Mouse (Mus musculus) kidney, embryonic 14.5 days (tissue): ENCODE results near the gene Yif1a. TPM values are rescaled to one million over a fixed set of nuclear protein-coding genes. Genes with fewer than 3 reads are reported as not detected.
A peak's percentile ranks its signal among the peaks of the same experiment; 100 is the strongest.

Experiments
- ATAC-seq: fragments of 200-750 bp; cut with Nextera tagmentation; 2 replicates; pipeline ENCODE4 v1.8.0; 2017; ENCODE audit warnings: moderate number of reproducible peaks, mild to moderate bottlenecking, moderate TSS enrichment, moderate library complexity; ENCODE audit not compliant: low FRiP score, low TSS enrichment
- H3K27ac ChIP-seq: fragments of 300-500 bp; sonication (generic); 2 replicates; pipeline ENCODE4 v1.5.1; 2014; ENCODE audit warnings: low read depth, mild to moderate bottlenecking, low read length, moderate library complexity, mixed read lengths
- H3K27me3 ChIP-seq: fragments of 300-500 bp; sonication (generic); 2 replicates; pipeline ENCODE4 v1.6.1; 2014; ENCODE audit warnings: mild to moderate bottlenecking, low read length; ENCODE audit not compliant: control insufficient read depth, insufficient read depth
- H3K36me3 ChIP-seq: fragments of 300-500 bp; sonication (generic); 2 replicates; pipeline ENCODE4 v1.6.1; 2014; ENCODE audit warnings: low read length, mixed read lengths; ENCODE audit not compliant: control insufficient read depth, insufficient read depth
- H3K4me1 ChIP-seq: fragments of 300-500 bp; sonication (generic); 2 replicates; pipeline ENCODE4 v1.6.1; 2014; ENCODE audit warnings: low read length, mixed read lengths; ENCODE audit not compliant: control insufficient read depth, insufficient read depth
- H3K4me2 ChIP-seq: fragments of 300-500 bp; sonication (generic); replicated peaks from 2 replicates; pipeline ENCODE4 v1.6.1; 2014; ENCODE audit warnings: low read depth, mild to moderate bottlenecking, low read length
- H3K4me3 ChIP-seq: fragments of 300-500 bp; sonication (generic); 2 replicates; pipeline ENCODE4 v1.5.1; 2014; ENCODE audit warnings: mild to moderate bottlenecking, low read length
- H3K9ac ChIP-seq: fragments of 300-500 bp; sonication (generic); 2 replicates; pipeline ENCODE4 v1.6.1; 2014; ENCODE audit warnings: low read depth, mild to moderate bottlenecking, low read length, moderate library complexity
- H3K9me3 ChIP-seq: fragments of 300-500 bp; sonication (generic); 2 replicates; pipeline ENCODE4 v1.6.1; 2016; ENCODE audit warnings: low read length; ENCODE audit not compliant: control insufficient read depth
- WGBS: fragments of 180-500 bp; shearing (Covaris S2); extraction: QIAGEN DNeasy Blood & Tissue Kit; methylation state at CpG from one replicate; pipeline ENCODE4 v1.1.7; 2014; 5-methylcytosine and 5-hydroxymethylcytosine counted together
- polyA plus RNA-seq: library from polyadenylated mRNA; unstranded; fragments of >200 nt; fragmentation: Nextera tagmentation; extraction: Ambion mirVana; gene quantifications from 2 replicates; pipeline ENCODE4 v1.2.1, GENCODE M21; 2014

Gene Yif1a
- polyA plus RNA-seq, 1 experiment from 2014 or later, result 115 TPM

DNA sequence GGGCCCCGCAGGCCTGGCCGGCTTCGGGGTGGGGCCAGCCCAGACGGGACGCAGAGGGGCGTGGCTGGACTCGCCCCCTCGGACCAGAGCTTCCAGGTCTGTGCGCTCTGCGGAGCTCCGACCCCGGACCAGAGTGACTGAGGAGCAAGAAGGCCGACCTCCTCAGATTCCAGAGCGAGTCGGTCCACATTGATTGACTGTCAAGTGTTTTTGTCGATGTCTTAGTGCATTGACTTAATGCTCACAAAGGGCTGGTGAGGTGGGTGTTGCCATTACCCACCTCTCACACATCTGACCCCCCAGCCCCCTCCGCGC is 30.0 kb downstream of the Yif1a start, which contains the start of gene Klc2:
TSS of gene Klc2 (minus strand) at position 177 of the 315 bp plus-strand sequence.
- 1% methylated on average over 18 of the region's 18 CpGs for WGBS
- ATAC-seq, result peak; percentile 93

DNA sequence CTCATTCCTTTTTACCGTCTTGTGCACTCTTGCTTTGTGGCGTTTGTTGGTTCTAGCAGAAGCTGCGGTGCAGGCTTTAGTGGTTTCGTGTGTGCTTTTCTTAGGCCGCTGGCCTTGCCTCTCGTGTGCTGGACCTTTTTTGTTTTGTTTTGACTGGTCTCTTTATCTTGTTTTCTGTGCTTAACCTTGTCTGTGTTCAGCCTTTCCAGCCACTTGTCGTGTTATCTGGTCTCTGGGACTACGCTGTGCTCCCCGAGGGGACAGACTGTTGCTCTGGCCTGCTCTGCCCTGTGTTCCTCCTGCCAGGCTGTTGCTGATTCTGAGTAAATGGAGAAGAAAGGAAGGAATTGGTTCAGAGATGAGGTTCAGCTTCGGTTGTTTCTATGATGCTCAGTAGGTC is 34.2 kb downstream of the Yif1a start:
- H3K36me3 ChIP-seq, result no peaks in the 10 kb centered on the region
- H3K4me2 ChIP-seq, result no peak overlapping the region
- no peak overlapping the region for H3K27ac ChIP-seq
- H3K9ac ChIP-seq, result no peak overlapping the region
- WGBS, result 79% methylated on average over 10 of the region's 10 CpGs
- no peak overlapping the region for H3K4me3 ChIP-seq
- no peak for ATAC-seq
- no peaks in the 10 kb centered on the region; the same call in 1 of the 2 replicates for H3K27me3 ChIP-seq
- H3K4me1 ChIP-seq, result peaks cover 8% of the 10 kb centered on the region
- no peaks in the 10 kb centered on the region for H3K9me3 ChIP-seq

More for the DNA sequence above, 30.0 kb downstream of the Yif1a start, which contains the start of gene Klc2:
- Histone ChIP-seq H3K4me3 (peak within 1 kb of the TSS; percentile 88), H3K27me3 (no peaks in the 10 kb centered on the region), H3K4me2 (peak within 1 kb of the TSS; percentile 94), H3K27ac (peak within 1 kb of the TSS; percentile 89), H3K9ac (peak within 1 kb of the TSS; percentile 76), H3K9me3 (no peaks in the 10 kb centered on the region), H3K4me1 (peaks cover 12% of the 10 kb centered on the region), H3K36me3 (peaks cover 8% of the 10 kb centered on the region; the same call in 1 of the 2 replicates)

DNA sequence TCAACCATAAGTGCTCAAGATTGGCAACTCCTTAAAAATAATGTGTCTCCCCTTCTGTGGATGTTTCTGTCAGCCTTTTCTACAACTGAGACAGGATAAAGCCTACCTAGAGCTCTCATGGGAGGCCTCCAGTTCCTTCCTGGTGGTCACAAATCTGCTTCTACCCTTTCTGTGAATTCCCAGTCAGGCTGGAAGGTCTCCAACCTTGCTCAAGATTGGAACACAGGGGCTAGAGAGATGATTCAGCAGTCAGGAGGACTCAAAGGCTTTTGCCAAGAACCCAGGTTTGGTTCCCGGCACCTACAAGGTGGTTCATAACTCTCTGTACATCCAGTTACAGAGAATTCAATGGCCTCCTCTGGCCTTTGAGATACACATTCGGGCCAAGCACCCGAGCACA is 34.9 kb downstream of the Yif1a start:
- peaks cover 8% of the 10 kb centered on the region for H3K4me1 ChIP-seq
- H3K9ac ChIP-seq, result no peak overlapping the region
- no peaks in the 10 kb centered on the region for H3K36me3 ChIP-seq
- no peak overlapping the region for H3K4me2 ChIP-seq
- H3K4me3 ChIP-seq, result no peak overlapping the region
- no peak for ATAC-seq
- no peaks in the 10 kb centered on the region; the same call in 1 of the 2 replicates for H3K27me3 ChIP-seq
- H3K9me3 ChIP-seq, result no peaks in the 10 kb centered on the region
- 76% methylated on average over 3 of the region's 3 CpGs for WGBS
- H3K27ac ChIP-seq, result no peak overlapping the region

DNA sequence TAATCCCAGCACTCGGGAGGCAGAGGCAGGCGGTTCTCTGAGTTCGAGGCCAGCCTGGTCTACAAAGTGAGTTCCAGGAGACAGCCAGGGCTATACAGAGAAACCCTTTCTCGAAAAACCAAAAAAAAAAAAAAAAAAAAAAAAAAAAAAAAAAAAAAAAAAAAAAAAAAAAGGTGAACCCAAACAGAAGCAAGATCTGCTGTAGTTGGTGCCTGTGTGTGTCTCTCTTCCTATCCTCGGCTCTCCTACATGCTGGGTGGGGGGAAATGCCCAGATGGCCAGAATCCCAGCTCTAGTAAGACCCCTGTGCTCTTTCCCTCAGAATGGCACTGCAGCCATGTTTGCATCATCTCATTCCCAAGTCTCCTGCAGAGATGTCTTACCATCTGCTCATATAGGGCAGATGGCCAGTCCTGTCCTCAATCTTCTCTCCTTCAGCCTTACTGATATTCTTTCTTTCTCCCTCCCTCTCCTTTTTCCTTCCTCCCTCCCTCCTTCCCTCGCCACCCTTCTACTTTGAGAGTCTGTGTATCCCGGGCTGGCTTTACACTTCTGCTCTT is 35.8 kb downstream of the Yif1a start:
- WGBS, result 72% methylated on average over 7 of the region's 7 CpGs
- Histone ChIP-seq H3K27ac (no peak overlapping the region), H3K9ac (no peak overlapping the region), H3K4me1 (peaks cover under 1% of the 10 kb centered on the region), H3K27me3 (no peaks in the 10 kb centered on the region; the same call in 1 of the 2 replicates), H3K4me3 (no peak overlapping the region), H3K36me3 (no peaks in the 10 kb centered on the region), H3K4me2 (no peak overlapping the region), H3K9me3 (no peaks in the 10 kb centered on the region)
- no peak for ATAC-seq

DNA sequence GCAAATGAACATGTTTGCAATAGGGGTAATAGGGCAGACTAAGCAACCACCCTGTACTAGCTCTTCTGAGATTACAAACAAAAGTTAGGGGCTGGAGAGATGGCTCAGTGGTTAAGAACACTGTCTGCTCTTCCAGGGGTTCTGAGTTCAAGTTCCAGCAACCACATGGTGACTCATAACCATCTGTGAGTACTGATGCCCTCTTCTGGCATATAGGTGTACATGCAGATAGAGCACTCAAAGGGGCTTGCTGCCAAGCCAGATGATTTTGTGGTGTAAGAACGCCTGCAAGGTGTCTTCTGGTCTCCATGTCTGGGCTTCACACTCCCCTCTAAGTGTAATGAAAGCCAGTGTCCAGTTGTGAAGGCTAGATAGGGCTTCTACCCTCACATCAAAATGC is 41.4 kb downstream of the Yif1a start:
- WGBS, result 40% methylated on average over 1 of the region's 1 CpGs
- Histone ChIP-seq H3K27ac (no peak overlapping the region), H3K4me2 (no peak overlapping the region), H3K9me3 (no peaks in the 10 kb centered on the region), H3K36me3 (peaks cover 12% of the 10 kb centered on the region), H3K4me1 (no peaks in the 10 kb centered on the region), H3K9ac (no peak overlapping the region), H3K27me3 (no peaks in the 10 kb centered on the region; the same call in 1 of the 2 replicates), H3K4me3 (no peak overlapping the region)
- ATAC-seq, result no peak

DNA sequence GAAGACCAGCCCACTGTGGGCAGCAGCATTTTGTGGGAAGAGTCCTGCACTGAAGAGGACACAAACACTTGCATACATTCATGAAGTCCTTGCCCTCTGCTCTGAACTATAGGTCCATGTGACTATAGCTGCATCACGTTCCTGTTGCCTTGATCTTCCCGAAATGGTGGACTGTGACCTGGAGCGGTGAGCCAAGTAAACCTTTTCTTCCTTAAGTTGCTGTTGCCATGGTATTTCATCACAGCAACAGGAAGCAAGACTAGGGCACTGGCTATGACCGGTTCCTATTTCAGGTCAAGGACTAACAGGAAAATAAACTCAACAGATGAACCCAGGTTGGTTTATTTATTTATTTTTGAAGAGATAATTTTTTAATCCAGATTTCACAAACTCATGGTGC is 42.9 kb downstream of the Yif1a start:
- H3K4me3 ChIP-seq, result no peak overlapping the region
- H3K27me3 ChIP-seq, result no peaks in the 10 kb centered on the region
- H3K27ac ChIP-seq, result no peak overlapping the region
- H3K9me3 ChIP-seq, result no peaks in the 10 kb centered on the region
- no peak overlapping the region for H3K4me2 ChIP-seq
- H3K36me3 ChIP-seq, result peaks cover 20% of the 10 kb centered on the region
- WGBS, result 60% methylated on average over 4 of the region's 4 CpGs
- no peaks in the 10 kb centered on the region for H3K4me1 ChIP-seq
- no peak for ATAC-seq
- H3K9ac ChIP-seq, result no peak overlapping the region

DNA sequence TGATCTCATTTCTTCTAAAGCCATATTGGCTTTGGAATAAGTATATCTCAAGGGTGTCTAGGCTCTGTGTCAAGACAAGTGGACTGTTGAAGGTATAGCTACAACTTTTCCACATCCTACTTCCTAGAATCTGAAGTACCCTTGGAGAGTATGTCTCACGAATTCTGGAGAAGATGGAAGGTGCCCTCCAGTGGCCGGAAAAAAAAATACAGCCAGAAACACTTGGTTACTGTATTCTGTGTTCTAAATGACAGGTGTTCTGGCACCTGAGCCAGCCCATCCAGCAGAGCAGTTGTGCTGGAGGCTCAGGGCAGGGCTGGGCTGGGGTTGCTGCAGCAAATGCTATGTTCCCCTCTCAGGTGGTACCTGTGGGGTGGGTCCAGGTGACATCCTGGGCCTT is 51.3 kb downstream of the Yif1a start:
- Histone ChIP-seq H3K9ac (no peak overlapping the region), H3K4me3 (no peak overlapping the region), H3K27ac (no peak overlapping the region), H3K4me2 (no peak overlapping the region), H3K27me3 (no peaks in the 10 kb centered on the region), H3K36me3 (peaks cover 44% of the 10 kb centered on the region), H3K9me3 (no peaks in the 10 kb centered on the region), H3K4me1 (no peaks in the 10 kb centered on the region)
- WGBS, result 2% methylated on average over 2 of the region's 2 CpGs
- no peak for ATAC-seq

Other genes starting within 250 kb of the Yif1a start
- 53.5 and 57.4 TPM in 2 replicates for gene Ccs, start 249.2 kb upstream of the Yif1a start, polyA plus RNA-seq
- not detected in 2 replicates for gene Ccdc87, start 249.2 kb upstream of the Yif1a start, polyA plus RNA-seq
- gene Ctsf, start 233.4 kb upstream of the Yif1a start, polyA plus RNA-seq, result 36.2 and 43.6 TPM in 2 replicates
- gene Actn3, start 210.6 kb upstream of the Yif1a start, polyA plus RNA-seq, result 12.8 and 13.8 TPM in 2 replicates
- 8.3 and 9.4 TPM in 2 replicates for gene Zdhhc24, start 209.9 kb upstream of the Yif1a start, polyA plus RNA-seq
- 6.3 and 6.8 TPM in 2 replicates for gene Bbs1, start 181.9 kb upstream of the Yif1a start, polyA plus RNA-seq
- 70.1 and 87.4 TPM in 2 replicates for gene Dpp3, start 160.3 kb upstream of the Yif1a start, polyA plus RNA-seq
- 1.5 and 3.8 TPM in 2 replicates for gene Peli3, start 145.4 kb upstream of the Yif1a start, polyA plus RNA-seq
- gene Mrpl11, start 126.4 kb upstream of the Yif1a start, polyA plus RNA-seq, result 137 and 178 TPM in 2 replicates
- gene Npas4, start 98.2 kb upstream of the Yif1a start, polyA plus RNA-seq, result not detected in 2 replicates
- gene Slc29a2, start 64.7 kb upstream of the Yif1a start, polyA plus RNA-seq, result 3.5 and 7.9 TPM in 2 replicates
- 35.7 and 44.8 TPM in 2 replicates for gene B4gat1, start 49.7 kb upstream of the Yif1a start, polyA plus RNA-seq
- 1.2 and 1.5 TPM in 2 replicates for gene AC124502.3, start 49.6 kb upstream of the Yif1a start, polyA plus RNA-seq
- gene Brms1, start 47.2 kb upstream of the Yif1a start, polyA plus RNA-seq, result 43.3 and 57.5 TPM in 2 replicates
- 2.5 and 4.8 TPM in 2 replicates for gene Rin1, start 38.1 kb upstream of the Yif1a start, polyA plus RNA-seq
- gene Cd248, start 20.5 kb upstream of the Yif1a start, polyA plus RNA-seq, result 44.2 and 57.9 TPM in 2 replicates
- 1.2 and 1.7 TPM in 2 replicates for gene Tmem151a, start 3.0 kb upstream of the Yif1a start, polyA plus RNA-seq
- 23.1 and 26.5 TPM in 2 replicates for gene Cnih2, start 10.0 kb downstream of the Yif1a start, polyA plus RNA-seq
- gene Rab1b, start 18.5 kb downstream of the Yif1a start, polyA plus RNA-seq, result 273 and 286 TPM in 2 replicates
- 15.4 and 24.5 TPM in 2 replicates for gene Klc2, start 30.0 kb downstream of the Yif1a start, polyA plus RNA-seq
- gene Pacs1, start 184.6 kb downstream of the Yif1a start, polyA plus RNA-seq, result 17.6 and 30.4 TPM in 2 replicates
- 293 and 384 TPM in 2 replicates for gene Sf3b2, start 206.9 kb downstream of the Yif1a start, polyA plus RNA-seq
- gene Gal3st3, start 209.8 kb downstream of the Yif1a start, polyA plus RNA-seq, result 2.9 and 4.4 TPM in 2 replicates
- gene Catsper1, start 247.2 kb downstream of the Yif1a start, polyA plus RNA-seq, result not detected in 2 replicates